Mouse (Mus musculus) testis, adult 2 months (tissue): ENCODE measurements at regions not wholly inside any gene's neighbourhood (a gene's known extent, or its start where the extent isn't known, plus 50 kb on each side); places are given as distances from the start of the nearest gene placed in this dataset.

Experiments used
- H3K27ac ChIP-seq: fragments of 200-500 bp; 2 replicates; pipeline ENCODE4 v1.5.1; 2012; ENCODE audit warnings: low read depth, low read length; ENCODE audit not compliant: control insufficient read depth, insufficient read depth
- H3K27me3 ChIP-seq: fragments of 200-500 bp; 2 replicates; pipeline ENCODE4 v1.6.1; 2012; ENCODE audit warnings: mild to moderate bottlenecking, low read length, moderate library complexity; ENCODE audit not compliant: control insufficient read depth, insufficient read depth
- H3K36me3 ChIP-seq: fragments of 200-500 bp; 2 replicates; pipeline ENCODE4 v1.6.1; 2012; ENCODE audit warnings: mild to moderate bottlenecking, low read length; ENCODE audit not compliant: control insufficient read depth, insufficient read depth
- H3K4me1 ChIP-seq: fragments of 200-500 bp; 2 replicates; pipeline ENCODE4 v1.6.1; 2012; ENCODE audit warnings: low read length; ENCODE audit not compliant: control insufficient read depth, insufficient read depth
- H3K4me3 ChIP-seq: fragments of 200-500 bp; 2 replicates; pipeline ENCODE4 v1.5.1; 2012; ENCODE audit warnings: low read depth, mild to moderate bottlenecking, low read length, moderate library complexity, mixed read lengths; ENCODE audit not compliant: control insufficient read depth
- CTCF ChIP-seq: fragments of 200-500 bp; IDR thresholded peaks from 2 replicates; pipeline ENCODE4 v1.5.1; 2012; ENCODE audit warnings: low read depth, mild to moderate bottlenecking, inconsistent platforms, low read length, moderate library complexity; ENCODE audit not compliant: control insufficient read depth, insufficient read depth, insufficient replicate concordance
- POLR2A ChIP-seq: fragments of 200-500 bp; IDR thresholded peaks from 2 replicates; pipeline ENCODE4 v1.6.1; 2012; ENCODE audit warnings: low read depth, mild to moderate bottlenecking, inconsistent platforms, low read length, moderate library complexity; ENCODE audit not compliant: control insufficient read depth

GRCm38 (mm10) chr17:4734412-4734881 is 259.7 kb upstream of the Arid1b start:
- H3K4me3 ChIP-seq, result no peak overlapping the region
- no peak overlapping the region for H3K27ac ChIP-seq
- H3K4me1 ChIP-seq, result no peaks in the 10 kb centered on the region
- TF ChIP-seq CTCF (no peak), POLR2A (no peak)
- H3K36me3 ChIP-seq, result no peaks in the 10 kb centered on the region
- H3K27me3 ChIP-seq, result no peaks in the 10 kb centered on the region

GRCm38 (mm10) chr17:4735185-4735584 is 258.9 kb upstream of the Arid1b start:
- H3K36me3 ChIP-seq, result no peaks in the 10 kb centered on the region
- TF ChIP-seq POLR2A, result no peak
- TF ChIP-seq CTCF, result no peak
- H3K4me1 ChIP-seq, result no peaks in the 10 kb centered on the region
- H3K4me3 ChIP-seq, result no peak overlapping the region
- no peaks in the 10 kb centered on the region for H3K27me3 ChIP-seq
- H3K27ac ChIP-seq, result no peak overlapping the region

- Histone ChIP-seq H3K4me3 (no peak overlapping the region), H3K4me1 (no peaks in the 10 kb centered on the region), H3K36me3 (no peaks in the 10 kb centered on the region), H3K27ac (no peak overlapping the region), H3K27me3 (no peaks in the 10 kb centered on the region)
- no peak for TF ChIP-seq CTCF
- no peak for TF ChIP-seq POLR2A
These were observed 257.4 kb upstream of the Arid1b start for GRCm38 (mm10) chr17:4736689-4737088.

GRCm38 (mm10) chr17:4738717-4739485 is 255.2 kb upstream of the Arid1b start:
- Histone ChIP-seq H3K36me3 (no peaks in the 10 kb centered on the region), H3K27ac (no peak overlapping the region), H3K4me3 (no peak overlapping the region), H3K27me3 (no peaks in the 10 kb centered on the region), H3K4me1 (no peaks in the 10 kb centered on the region)
- TF ChIP-seq CTCF, result no peak

- TF ChIP-seq CTCF, result no peak
- no peak for TF ChIP-seq POLR2A
- no peaks in the 10 kb centered on the region for H3K4me1 ChIP-seq
- no peak overlapping the region for H3K27ac ChIP-seq
- no peaks in the 10 kb centered on the region for H3K36me3 ChIP-seq
- H3K27me3 ChIP-seq, result no peaks in the 10 kb centered on the region
- no peak overlapping the region for H3K4me3 ChIP-seq
These were observed 253.3 kb upstream of the Arid1b start for GRCm38 (mm10) chr17:4740784-4741183.

- TF ChIP-seq POLR2A, result no peak
- no peak for TF ChIP-seq CTCF
- Histone ChIP-seq H3K36me3 (no peaks in the 10 kb centered on the region), H3K4me1 (no peaks in the 10 kb centered on the region), H3K27ac (no peak overlapping the region), H3K4me3 (no peak overlapping the region), H3K27me3 (no peaks in the 10 kb centered on the region)
These were observed 251.8 kb upstream of the Arid1b start for GRCm38 (mm10) chr17:4742314-4742713.

- H3K36me3 ChIP-seq, result no peaks in the 10 kb centered on the region
- no peak overlapping the region for H3K27ac ChIP-seq
- H3K27me3 ChIP-seq, result no peaks in the 10 kb centered on the region
- H3K4me1 ChIP-seq, result no peaks in the 10 kb centered on the region
- H3K4me3 ChIP-seq, result no peak overlapping the region
- TF ChIP-seq CTCF, result no peak
- TF ChIP-seq POLR2A, result no peak
These were observed 231.2 kb upstream of the Arid1b start for GRCm38 (mm10) chr17:4762956-4763355.

- Histone ChIP-seq H3K27me3 (no peaks in the 10 kb centered on the region), H3K27ac (no peak overlapping the region), H3K4me3 (no peak overlapping the region), H3K4me1 (no peaks in the 10 kb centered on the region), H3K36me3 (no peaks in the 10 kb centered on the region)
- TF ChIP-seq CTCF, result no peak
- TF ChIP-seq POLR2A, result no peak
These were observed 228.4 kb upstream of the Arid1b start for GRCm38 (mm10) chr17:4765723-4766122.
